Mouse (Mus musculus) retina, postnatal 7 days (tissue): Measurements from ENCODE around the gene Clk4.

ENCODE experiments used
- DNase-seq: peaks from one replicate; pipeline ENCODE4 v3.0.0-alpha.2; 2012; ENCODE audit warnings: low read depth, low spot score

Clk4 gene

DNA sequence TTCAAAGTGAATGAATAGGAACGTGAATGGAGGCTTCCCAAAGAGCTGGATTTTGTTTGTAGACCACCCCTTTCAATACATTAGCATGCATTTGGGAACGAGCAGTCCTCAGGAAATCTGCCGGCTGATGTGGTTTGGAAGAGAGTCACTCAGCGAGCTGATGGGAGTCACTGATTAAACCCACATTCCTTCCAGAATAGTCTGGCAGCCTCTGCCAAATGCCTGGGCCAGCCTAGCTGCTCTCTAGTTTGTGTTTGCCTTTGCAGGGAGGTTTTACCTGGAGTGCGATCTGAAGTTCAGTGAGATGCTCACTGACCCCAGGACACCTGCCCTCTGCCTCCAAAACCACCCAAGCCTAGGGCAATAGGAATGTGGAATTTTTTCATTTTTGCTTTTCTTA is 46.8 kb downstream of the Clk4 start:
- DNase-seq, result no peak

DNA sequence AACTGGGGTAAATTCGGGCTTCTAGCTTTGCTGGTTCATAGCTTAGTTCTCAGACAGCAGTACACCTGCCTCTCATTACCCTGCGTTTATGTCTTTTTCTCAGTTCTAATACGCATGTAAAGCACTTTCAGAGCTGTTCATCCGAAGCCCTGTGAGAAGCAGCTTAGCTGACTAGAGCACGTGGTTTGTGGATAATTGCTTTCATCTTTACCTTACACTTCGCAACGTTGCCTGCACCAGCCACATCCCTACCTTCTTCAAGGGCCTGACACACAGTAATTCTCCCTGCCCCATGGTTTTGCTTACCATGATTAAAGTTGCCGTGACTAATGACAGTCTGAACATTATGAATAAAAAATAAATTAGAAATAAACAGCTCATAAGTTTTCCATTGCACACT is 50.3 kb downstream of the Clk4 start:
- no peak for DNase-seq

DNA sequence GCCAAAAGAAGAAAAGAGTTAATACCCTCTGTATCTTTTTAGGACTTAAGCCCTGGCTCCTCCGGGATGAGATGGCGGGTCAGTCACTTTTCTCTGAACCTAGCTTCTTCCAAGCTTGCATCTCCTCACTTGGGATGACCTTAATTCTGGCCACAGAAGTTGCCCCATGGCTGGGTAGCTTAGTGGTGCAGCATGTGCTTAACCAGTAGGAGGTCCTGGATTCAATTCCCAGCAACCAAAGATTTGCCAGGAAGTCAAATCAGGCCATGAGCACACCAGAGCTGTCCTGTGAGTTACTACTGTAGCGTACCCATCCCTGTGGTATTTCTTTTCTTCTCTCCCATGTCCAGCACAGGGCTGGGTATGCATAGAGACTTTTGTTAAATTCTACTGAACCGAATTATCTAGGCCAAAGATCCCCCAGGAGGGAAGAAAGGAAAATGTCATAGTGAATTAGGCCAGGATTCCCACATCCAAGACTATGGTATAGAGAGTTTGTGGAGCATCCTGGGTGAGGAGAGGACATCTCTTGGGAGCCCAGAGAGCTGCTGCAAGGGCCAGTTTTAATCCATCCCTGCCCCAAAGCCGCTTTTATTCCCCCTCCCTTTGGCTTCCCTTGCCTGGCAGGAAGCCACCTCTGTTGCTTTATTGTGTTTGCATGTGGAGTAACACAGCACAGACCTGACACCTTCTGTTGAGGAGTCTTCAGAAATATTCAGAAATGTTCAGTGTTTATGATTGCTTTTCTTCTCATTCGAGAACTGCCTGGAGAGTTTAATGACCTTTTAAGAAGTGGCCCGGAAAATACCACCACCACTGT is 54.7 kb downstream of the Clk4 start:
- peak; percentile 33 for DNase-seq

DNA sequence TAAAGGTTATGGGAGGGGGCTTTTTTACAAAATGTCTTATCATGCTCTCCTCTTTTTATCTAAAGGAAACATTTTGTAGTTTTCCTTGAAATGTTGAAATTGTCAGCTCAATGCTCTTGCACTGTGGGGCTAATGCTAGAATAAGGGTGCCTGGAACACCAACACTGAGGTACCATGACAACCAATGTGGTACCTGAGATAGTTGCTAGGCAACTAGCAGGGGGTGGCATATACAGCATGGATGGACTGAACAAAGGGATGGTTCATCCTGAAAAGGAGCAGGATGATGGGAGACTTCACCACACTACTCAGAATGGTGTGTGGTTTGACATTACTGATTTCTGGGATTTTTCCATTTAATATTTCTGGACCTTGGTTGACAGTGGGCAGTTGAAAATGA is 59.1 kb downstream of the Clk4 start:
- no peak for DNase-seq

DNA sequence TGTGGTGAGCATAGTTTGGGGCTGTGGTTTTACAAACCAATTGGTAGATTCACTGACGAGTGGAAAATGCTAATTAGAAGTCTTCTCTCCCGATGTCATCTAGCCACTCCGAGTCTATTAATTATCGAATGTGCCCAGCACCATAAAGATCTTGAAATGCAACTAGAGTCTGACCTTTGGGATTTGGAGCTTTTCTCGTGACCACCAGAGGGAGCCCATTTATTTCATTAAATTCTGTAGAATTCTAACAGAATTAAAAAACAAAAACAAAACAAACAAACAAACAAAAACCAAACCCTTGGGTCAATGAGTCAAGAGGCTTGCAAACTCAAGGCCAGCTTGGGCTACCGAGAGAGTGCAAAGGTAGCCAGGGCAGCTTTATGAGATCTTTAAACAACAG is 65.4 kb downstream of the Clk4 start:
- DNase-seq, result no peak

DNA sequence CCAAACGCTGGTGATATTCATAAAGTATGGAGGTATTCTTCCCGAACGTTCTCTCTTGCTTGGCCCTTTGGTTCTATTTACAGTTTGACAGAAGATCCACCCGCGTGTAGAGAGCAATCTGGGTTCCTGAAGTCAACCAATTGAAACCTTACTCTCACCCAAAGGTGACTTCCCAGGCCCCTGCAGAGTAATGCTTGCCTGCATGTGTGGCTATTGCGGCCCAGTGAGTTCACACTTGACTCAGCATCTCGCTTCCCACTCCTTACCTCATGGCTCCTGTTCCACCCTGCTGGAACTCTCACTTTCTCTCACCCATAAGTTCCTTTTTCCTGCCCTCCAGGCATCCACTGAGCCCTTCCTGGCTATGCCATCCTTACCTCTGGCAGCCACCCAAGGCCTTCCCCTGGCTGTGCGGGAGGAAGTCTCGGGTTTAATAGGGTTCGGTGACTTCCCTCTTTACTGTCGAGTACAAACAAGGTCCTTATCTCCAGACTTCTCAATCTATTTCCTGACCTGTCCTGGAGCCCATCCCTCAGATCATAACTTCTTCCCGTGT is 66.9 kb downstream of the Clk4 start:
- no peak for DNase-seq

DNA sequence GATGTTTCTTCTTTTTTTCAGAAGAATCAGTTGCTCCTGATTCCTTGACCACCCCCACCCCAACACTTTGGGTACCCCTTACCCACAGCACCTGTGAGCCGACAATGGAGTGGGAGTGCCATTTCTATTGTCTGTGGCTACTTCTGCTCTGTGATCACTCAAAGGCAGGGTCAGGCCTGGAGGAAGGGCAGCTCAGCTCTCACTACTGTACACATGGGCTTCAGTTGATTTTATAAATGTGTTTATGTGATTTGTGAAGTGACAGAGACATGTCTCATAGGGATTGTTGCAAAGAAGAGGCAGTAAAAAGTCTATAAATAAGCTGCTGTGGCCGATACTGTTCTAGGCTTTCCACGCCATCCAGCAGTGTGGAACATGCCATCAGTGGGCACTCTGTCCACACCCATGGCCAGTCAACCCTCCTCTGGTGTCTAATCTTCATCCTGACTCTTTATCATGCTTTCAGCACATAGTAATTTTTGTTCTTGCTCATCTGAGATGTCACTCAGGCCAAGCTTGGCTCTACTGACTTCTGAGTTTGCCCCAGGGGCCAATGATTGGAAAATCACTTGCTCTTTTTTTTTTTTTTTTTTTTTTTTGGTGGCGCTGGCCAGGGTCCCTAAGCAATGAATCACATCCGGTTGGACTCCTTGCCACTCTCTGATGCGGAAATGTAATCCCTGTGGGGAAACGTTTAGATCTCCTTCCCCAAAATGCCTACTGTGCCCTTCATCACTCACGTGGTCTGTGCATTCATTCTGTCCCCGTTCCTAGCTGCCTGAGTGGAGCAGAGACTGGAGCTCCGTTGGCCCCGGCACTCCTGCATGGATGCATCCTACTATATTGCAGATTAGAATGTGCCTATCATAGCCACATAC is 68.5 kb downstream of the Clk4 start:
- DNase-seq, result no peak
